9 mouse cellular contexts compared by ENCODE assay signal in genomic region chr3:121914459-121915185, GRCm38 (mm10). TPM values are rescaled to one million over a fixed set of nuclear protein-coding genes. Genes with fewer than 3 reads are reported as not detected.
A peak's percentile ranks its signal among the peaks of the same experiment; 100 is the strongest.
DNase-seq lines count a peak whose midpoint lies in the region; ATAC-seq lines count a peak whose summit lies in the region.
"Had no signal": no experiment of that assay in that cellular context is flagged by ENCODE, and none has a peak within 500 bp of the region (broad histone marks: within the 10 kb centered on the region; RNA-seq: fewer than 3 reads in every experiment).

No protein-coding gene starts in this region.

- H3K4me3 ChIP-seq in heart, embryonic 13.5 days = no peak overlapping the region

- peaks cover 22% of the 10 kb centered on the region for H3K4me1 ChIP-seq in heart, embryonic 13.5 days

- no peaks in the 10 kb centered on the region for H3K27me3 ChIP-seq in heart, embryonic 13.5 days (replicated peaks)

- H3K9ac ChIP-seq in heart, embryonic 13.5 days = peak overlapping the region; percentile 50; the same call in 1 of the 2 replicates
- H3K9ac ChIP-seq: liver, embryonic 14.5 days had no signal

- no peaks in the 10 kb centered on the region for H3K9me3 ChIP-seq in heart, embryonic 13.5 days

- peak overlapping the region; percentile 86 for H3K27ac ChIP-seq in heart, embryonic 13.5 days (replicated peaks)
- H3K27ac ChIP-seq: liver, embryonic 14.5 days had no signal

- DNase-seq in urinary bladder, postnatal 25 days (ENCODE audit: low spot score) = peak; percentile 16
- no peak for DNase-seq in urinary bladder, postnatal 10 days (ENCODE audit: low spot score)
- peak; percentile 71 for DNase-seq in kidney, postnatal 14 days
- peak; percentile 31 for DNase-seq in ovary, postnatal 36 days (ENCODE audit: low spot score)
- no peak for DNase-seq in cerebellum, postnatal 14 days
- DNase-seq in right cerebral cortex, postnatal 36 days (ENCODE audit: low spot score in 2 of 2) = no peak

- H3K4me2 ChIP-seq in heart, embryonic 13.5 days = peak overlapping the region; percentile 18; the same call in 1 of the 2 replicates

- ATAC-seq in heart, embryonic 13.5 days (ENCODE audit: extremely low read depth, insufficient number of reproducible peaks, low FRiP score, low TSS enrichment) = no peak
- ATAC-seq in inflammation-experienced regulatory T-cells, adult 6 months = no peak

- WGBS in heart, embryonic 13.5 days = 55% methylated on average over 13 of the region's 13 CpGs

- H3K36me3 ChIP-seq in heart, embryonic 13.5 days = no peaks in the 10 kb centered on the region

RNA-seq across cellular contexts. Expression of gene Arhgap29, which starts 37.7 kb away (rescaled TPM):
- 46.3 and 47.2 TPM in 2 replicates for polyA plus RNA-seq in heart, embryonic 13.5 days (2015; fragmentation: Nextera tagmentation; extraction: Ambion mirVana)
- polyA plus RNA-seq in inflammation-experienced regulatory T-cells, adult 6 months (2017; shearing (Covaris generic)) = under 1 TPM in 2 of 3 experiments, not detected in 1; 0.20 to 0.43 TPM

Comparison
In these comparisons a context has a peak if more than half of its experiments do, and no peak if none do; other contexts are left out.
1. DNase-seq: peak in urinary bladder, postnatal 25 days (single experiment), kidney, postnatal 14 days (single experiment) and ovary, postnatal 36 days (single experiment); none in urinary bladder, postnatal 10 days (single experiment), cerebellum, postnatal 14 days (0 of 2) and right cerebral cortex, postnatal 36 days (0 of 2).
2. RNA of gene Arhgap29, which starts 37.7 kb away (polyA plus RNA-seq): 46.3 to 47.2 TPM in heart, embryonic 13.5 days; 0.20 to 0.43 TPM in inflammation-experienced regulatory T-cells, adult 6 months; every median in the first group is over 10 times any median in the second.